Mouse (Mus musculus) left cerebral cortex, adult 18-20 months (tissue): ENCODE results near the gene Zfp428. TPM values are rescaled to one million over a fixed set of nuclear protein-coding genes. Genes with fewer than 3 reads are reported as not detected.
"Not testable (repeated sequence)": the region's sequence is repeated elsewhere in the genome, so short reads cannot be mapped to it uniquely, and the experiment has no call there.

Experiments
- DNase-seq, 2 experiments: peaks; one replicate each; pipeline ENCODE4 v3.0.0; 2021 to 2022; ENCODE audit warnings: low spot score in 2 of 2, mixed read lengths in 1 of 2
- total RNA-seq, 2 experiments: library from RNA; stranded (reverse); gene quantifications; 2 replicates each; pipeline ENCODE4 v1.2.3; 2021

The Zfp428 gene
- total RNA-seq, 2 experiments from 2014 or later, result 47.7 to 49.3 TPM

DNA sequence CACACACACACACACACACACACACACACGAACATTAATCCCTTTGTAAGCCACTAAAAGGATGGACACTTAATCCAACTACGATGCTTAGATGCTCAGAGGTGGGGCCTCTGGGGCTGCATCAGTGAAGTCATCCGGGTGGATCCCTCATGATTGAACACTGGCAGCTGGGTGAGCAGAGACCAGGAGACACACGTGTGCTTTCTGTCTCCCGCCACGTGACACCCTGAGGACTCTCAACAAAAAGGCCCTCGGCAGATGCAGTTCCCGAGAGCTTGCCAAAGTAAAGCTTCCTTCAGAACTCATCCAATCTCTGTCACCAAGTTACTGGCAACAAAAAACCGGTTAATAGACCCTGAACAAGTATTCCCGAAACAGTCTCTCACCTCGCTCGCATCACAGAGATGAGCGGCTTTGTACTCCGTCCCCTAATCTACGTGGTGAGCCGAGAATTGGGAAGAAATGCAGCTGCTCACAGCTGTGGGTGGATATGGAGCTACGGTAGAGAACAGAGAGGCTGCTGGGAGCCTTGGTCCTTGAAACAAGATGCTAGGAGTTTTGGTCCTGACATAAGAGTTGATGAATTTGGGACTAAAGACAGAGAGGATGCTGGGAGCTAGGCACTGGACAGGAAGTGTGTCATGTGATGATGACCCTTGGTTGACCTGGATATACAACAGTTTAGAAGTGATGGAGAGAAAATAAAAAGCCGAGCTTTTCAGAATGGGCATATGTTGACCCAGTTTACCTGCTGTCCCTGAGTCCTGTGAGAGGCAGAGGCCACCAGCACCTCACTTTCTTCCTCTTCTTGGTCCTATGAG is 26.5 kb upstream of the Zfp428 start:
- peak in 1 of 2 experiments; percentile 40 for DNase-seq

DNA sequence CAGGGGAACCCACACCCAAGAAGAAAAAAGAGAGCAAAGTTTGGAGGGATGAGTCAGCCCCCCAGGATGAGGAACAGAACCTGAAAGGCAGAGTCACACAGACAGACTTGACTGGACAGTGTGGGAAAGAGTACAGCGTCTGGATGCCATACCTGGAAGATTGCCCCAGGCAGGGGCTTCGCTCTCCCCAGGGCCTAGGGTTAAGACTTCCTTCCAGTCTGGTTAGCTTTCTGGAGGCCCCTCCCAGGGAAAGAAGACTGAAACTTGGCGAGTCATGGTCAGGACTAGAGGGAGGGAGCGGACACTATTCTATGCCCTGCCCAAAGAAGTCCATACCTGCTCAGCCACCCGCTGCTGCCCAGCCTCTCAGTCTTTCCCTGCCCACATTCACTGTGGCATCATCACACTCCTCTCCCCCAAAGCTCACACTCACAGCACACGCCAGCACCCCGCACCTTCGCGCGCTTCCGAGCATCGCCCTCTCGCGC is 25.8 kb upstream of the Zfp428 start:
- DNase-seq, result no peak

DNA sequence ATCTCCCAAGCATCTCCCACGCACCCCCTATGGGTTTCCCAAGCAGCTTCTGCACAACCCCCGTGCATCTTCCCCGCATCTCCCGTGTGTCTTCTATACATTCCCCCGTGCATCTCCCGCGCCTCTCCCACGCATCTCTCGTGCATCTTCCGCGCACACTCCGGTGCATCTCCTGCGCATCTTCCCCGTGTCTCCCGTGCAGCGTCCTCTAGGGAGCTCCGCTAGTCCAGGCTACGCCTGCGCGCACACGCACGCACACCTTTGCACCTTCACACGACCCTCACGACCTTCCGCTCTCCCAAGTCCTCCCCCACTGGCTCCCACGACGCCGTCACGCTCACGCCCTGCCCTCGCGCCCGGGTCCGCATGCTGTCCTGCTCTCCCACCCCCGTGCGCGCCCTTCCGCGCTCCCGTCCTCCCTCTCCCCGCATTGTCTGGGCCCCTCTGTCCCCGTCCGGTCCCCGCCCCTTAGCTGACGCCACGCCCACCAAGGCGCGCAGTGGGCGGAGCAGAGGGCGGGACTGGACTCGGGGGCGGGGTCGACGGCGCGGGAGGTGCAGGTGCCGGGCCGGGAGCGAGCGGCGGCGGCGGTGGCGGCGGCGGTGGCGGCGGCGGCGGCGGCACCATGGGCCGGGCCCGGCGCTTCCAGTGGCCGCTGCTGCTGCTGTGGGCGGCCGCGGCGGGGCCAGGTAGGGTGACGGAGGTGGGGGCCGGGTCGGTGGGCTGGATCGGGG is 25.2 kb upstream of the Zfp428 start, which contains the start of gene Cadm4:
TSS of gene Cadm4 (plus strand) at position 550 of the 734 bp plus-strand sequence.
- DNase-seq, result peak; percentile 90 to 93

DNA sequence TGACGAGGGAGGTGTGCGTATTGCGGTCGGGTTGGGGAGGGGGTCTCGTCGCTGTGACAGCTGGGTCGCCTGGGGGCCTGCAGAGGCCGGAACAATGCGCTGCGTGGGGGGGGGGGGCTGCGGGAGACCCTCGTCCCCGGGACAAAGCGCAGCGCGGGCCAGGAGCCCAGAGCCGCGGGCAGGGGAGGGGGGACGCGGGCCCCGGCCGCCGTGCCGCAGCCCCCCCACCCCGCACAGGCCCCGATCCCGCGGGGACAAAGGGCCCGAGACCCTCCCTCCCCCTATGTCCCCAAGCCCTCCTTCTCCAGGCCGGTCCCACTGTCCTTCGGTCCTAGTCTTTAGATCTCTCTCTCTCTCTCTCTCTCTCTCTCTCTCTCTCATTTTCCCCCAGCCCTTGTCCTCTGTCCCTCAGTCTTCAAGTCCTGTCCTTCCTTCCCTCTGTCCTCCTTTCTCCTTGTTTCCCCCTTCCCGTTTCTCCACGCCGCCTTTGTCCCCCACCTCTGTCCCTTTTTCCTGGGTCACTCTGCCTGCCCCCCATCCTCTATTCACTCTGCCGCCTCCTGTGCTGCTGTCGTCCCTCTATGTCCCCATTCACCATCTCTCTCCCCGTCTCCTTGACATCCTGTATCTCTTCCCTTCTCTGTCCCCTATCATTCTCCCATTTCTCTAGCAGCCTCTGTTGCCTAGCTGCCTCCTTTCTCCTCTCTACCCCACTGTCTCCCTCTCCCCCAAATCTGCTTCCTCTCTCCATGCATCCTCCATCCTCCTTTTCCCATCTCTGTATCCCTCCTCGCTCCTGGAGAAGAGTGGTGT is 24.4 kb upstream of the Zfp428 start:
- no peak for DNase-seq

DNA sequence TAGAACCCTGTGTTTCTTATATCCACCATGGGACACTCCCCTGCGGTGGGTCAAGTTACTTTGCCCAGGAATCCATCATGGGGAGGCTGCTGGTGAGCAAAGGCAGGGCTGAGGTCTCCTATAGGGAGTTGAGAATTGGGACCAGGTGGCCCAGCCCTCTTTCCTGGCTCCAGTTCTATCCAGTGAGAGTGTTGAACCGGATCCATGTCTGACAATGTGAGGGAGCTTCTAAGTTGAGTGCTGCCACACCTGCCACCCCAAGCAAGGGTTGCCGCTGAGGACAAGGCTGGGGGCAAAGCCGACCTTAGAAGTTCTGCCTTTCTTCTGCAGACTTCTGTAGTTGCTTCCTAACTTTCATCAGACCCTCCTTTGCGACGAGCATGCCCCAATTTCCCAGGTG is 23.5 kb upstream of the Zfp428 start:
- not testable (repeated sequence) for DNase-seq

DNA sequence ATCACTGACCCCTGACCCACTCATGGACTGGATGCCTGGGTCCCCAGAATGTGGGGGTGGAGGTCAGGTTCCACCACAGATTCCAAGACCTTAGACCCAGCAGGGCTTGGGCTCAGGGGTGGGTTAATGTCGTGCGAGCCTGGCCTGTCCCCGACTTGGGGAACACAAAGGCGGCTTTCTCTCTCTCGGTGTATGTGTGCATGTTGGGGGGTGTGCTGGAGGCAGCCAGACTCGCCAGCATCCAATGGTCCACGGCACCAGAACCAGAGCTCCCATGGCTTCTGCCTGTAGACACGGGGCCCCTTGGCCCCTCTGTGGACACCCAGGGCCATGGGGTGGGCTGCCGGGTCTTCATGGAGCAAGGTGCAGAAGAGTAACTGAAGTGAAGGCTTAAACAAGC is 21.3 kb upstream of the Zfp428 start:
- no peak for DNase-seq

DNA sequence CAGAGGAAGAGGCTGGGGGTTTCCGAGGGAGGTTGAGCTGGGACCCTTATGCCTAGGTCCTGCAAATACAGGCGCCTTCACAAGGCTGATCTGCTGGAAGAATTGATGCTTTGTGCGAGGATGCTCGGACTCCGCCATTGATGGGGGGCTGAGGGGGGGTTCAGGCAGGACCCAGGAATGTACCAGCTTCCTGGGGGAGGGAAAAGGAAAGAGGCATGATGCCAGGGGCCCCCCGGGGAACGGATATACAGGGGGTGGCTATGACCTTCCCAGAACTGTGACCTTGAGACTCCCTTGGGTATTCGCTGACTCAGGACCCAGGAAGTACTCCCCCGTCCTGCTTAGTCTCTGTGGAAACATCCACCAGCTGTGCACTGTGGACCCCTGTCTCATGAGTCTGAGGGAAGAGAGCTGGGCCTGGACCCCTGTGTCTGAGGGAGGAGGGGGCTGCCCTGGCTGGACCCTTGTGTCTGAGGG is 20.1 kb upstream of the Zfp428 start:
- no peak for DNase-seq

DNA sequence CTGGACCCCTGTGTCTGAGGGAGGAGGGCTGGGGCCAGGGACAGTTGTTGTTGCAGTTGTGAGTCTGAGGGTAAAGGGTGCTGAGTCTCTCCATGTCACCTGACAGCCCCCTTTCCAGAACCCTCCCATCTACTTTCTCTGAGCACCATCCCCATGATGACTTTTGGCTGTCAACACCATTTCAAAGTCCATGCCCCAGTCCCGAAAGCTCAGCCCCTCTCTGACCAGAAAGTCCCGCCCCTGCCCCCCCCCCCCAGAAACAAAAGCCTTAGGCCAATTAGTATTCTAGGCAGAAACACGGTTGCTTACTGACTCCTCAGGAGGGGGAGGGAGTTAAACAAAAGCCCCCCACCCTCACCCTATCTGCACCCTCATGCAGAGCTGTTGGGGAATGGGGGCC is 19.4 kb upstream of the Zfp428 start:
- no peak for DNase-seq

DNA sequence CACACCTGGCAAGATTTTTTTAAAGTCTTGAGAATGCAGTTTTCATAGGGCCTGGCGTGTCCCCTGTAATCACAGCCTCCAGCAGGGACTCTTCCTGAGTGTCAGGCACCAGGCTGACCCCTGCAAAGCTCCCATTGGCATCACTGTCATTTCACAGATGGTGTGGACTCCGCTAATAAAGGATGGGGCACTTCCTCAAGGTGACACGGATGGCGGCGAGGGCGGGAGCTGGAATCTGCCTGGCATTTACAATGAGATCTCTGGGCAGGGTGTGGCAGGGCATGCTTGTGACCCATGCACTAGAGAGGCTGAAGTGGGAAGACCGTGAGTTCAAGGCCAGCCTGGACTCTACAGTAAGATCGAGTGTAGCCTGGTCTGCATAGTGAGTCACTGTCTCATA is 18.5 kb upstream of the Zfp428 start:
- DNase-seq, result peak in 1 of 2 experiments; percentile 3

DNA sequence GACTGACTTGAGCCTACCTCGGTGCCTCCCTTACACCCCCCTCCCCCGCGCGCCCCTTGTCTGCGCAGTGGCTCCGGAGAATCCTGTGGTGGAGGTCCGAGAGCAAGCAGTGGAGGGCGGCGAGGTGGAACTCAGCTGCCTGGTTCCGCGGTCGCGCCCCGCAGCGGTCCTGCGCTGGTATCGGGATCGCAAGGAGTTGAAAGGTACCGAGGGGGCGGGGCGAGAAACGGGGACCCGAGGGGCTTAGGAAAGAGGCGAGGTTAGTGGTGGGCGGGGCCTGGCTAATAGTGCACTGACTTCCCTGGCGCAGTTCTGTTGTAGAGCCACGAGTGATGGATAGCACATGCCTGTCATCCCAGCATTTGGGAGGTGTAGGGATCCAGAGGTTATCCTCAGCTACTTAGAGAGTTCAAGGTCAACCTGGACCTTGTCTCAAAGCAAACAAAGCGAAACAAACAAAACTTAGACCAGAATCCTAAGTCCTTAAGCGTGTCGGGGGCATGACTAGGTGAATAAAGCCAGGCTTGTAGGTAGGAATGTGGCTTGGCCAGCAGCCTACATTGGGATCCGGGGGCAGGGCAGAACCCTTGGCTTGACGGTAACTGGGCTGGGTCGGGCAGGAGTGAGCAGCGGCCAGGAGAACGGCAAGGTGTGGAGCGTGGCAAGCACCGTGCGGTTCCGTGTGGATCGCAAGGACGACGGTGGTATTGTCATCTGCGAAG is 6.8 kb upstream of the Zfp428 start:
- DNase-seq, result no peak

DNA sequence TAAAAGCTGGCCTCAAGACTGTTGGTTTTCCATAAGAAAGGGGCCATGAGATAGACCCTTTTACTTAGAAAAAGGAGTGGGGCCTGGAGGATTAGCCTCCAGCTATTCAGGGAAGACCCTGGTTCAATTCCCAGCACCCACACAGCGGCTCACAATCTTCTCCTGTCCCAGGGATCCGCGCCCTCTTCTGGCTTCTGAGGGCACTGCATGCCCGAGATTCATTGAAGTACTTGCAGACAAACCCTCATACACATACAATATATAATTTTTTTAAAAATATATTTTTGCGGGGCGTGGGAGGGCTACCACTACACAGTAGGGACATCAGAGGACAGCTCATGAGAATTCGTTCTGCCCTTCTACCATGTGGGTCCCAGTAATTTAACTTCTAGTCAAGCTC is 5.9 kb upstream of the Zfp428 start:
- peak in 1 of 2 experiments; percentile 52 for DNase-seq

DNA sequence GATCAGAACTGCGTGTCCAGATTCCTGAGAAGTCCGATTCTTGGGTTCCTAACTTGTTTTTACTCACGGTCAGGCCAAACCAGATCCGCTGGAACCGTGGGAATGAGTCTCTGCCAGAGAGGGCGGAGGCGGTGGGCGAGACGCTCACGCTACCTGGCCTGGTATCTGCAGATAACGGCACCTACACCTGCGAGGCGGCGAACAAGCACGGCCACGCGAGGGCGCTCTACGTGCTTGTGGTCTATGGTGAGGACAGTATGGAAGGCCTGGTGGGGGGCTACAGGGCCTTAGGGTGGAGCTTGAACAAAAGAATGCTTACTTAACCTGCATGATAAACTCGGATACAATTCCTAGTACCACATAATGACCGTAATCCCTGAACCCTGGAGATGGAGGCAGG is 5.3 kb upstream of the Zfp428 start:
- DNase-seq, result peak in 1 of 2 experiments; percentile 50

DNA sequence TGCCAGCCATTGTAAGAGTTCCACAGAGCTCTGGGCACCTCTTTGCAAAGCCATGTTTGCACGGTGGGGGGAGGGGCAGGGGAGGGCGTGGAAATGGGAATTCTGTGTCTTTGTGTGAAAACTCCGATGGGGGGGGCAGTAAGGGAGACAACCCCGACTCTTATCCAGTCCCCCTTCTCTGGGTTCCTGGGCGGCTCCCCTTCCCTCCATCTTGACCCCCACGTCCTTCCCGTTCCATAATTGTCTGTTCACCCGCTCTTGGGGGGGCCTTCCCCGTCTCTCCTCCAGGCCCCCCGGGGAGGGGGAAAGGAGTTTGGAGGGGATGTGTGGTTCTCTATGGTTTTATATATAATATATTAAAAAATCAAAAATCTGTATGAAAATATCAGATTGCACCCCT is 2.8 kb upstream of the Zfp428 start:
- no peak for DNase-seq

DNA sequence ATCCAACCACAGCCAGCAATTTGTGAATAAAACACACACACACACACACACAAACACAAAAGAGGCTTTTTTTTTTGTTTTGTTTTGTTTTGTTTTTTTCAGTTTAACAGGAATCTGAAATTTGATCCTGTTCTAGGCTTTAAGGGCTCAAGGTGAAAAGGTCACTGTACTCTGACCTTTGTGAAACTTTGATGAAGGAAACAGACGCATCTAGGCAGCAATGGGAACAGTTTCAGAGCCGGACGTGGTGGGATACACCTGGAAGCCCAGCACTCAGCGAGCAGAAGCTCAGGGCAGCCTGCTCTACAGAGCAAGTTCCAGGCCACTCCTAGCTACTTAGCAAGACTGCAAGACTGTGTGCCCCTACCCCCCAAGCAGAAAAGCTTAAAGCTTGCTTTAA is 1.9 kb upstream of the Zfp428 start:
- no peak for DNase-seq

DNA sequence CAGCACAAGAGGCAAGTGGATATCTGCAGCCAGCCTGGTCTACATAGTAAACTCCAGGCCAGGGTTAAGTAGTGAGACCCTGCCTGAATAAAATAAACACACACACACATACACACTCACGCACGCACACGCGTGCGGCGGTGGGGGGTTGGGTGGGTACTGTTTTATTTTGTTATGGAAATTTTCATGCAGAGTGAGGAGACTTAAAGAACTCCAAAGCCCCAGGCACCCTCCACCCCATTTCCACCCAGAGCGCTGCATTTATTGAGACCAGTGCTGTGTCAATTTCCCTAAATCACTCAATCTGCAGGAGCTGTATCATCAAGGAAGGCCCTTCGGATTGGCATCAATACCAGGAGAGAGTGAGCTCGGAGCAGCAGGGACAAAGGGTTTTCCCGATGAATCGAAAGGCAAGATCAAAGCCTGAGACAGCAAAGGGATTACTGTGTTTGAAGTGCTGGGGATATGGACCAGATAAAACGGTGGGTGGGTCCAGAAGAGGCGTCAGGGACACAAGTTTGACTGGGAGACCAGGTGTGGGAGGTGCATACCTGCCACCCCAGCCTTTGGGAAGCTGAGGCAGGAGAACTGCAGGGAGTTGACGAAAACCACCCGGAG is 1.2 kb upstream of the Zfp428 start:
- DNase-seq, result no peak

DNA sequence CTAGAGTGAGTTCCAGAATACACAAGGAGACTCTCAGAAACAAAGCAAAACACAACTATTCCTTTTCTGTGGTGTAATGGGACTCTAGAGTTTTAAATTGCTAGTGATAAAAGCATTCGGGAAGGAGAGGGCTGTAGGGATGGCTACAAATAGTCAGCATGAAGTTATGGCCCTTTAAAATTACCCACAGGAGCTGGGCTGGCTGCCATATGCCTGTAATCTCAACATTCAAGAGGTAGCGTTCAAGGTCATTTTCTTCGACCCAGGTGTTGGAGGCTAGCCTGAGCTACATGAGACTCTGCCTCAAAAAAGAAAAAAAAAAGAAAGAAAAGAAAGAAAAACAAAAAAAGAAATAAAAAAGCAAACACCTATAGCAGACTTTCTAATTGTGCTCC is 744 bp upstream of the Zfp428 start:
- DNase-seq, result no peak

DNA sequence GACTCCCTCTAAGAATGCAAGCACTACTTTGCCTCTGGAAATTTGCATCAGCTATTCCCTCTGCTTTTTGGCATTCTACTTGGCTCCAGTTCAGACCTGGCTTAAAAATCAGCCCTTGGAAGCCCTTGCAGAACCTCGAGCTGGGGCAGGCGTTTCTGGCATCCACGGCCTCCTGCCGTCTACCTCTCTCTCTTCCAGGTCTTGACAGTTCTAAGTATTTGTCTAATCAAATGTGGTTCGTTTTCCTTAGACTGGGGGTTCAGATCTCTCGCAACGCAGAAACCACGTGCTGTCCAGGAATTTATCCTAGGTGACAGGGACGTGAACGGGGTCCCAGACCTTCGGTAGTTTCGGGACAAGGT is 349 bp upstream of the Zfp428 start:
- peak in 1 of 2 experiments; percentile 59 for DNase-seq

DNA sequence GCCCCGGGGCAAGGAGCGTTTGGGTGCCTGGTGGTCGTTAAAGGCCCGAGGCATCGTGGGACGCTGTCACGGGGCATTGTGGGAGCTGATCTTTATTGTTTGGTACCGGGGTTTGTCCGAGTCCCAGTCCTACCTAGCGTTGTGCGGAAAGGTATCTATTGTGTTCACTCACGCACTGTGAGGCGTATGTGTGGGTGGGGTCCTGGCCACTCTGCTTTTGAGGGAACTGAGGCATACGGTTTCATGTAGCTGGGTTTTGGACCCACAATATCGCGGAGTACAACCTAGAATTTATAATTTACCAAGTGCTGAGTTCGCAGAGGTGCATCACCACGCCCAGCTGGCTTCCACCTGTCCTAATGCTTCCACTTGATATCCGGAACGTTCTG is 914 bp downstream of the Zfp428 start:
- DNase-seq, result no peak

DNA sequence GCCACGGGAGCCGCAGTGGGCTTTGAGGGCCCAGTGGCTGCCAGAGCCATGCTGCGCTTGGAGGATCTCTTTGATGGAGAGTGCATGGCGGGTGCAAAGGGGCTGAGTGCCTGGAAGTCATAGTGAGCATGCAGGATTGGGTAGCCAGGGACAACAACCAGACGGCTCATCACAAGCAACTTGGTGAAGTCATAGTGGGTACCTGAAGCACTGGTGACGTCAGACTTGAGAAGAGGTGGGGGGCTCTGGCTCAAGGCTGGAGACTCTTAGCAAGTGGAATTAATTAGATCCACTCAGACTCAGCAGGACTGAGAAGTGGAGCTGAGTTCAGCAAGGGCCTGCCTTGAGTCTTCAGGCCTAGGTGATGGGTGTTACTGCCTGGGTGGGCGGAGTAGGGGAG is 5.5 kb downstream of the Zfp428 start, which contains the start of gene AC161166.1:
TSS of gene AC161166.1 (minus strand) at position 101 of the 400 bp plus-strand sequence.
- no peak for DNase-seq

DNA sequence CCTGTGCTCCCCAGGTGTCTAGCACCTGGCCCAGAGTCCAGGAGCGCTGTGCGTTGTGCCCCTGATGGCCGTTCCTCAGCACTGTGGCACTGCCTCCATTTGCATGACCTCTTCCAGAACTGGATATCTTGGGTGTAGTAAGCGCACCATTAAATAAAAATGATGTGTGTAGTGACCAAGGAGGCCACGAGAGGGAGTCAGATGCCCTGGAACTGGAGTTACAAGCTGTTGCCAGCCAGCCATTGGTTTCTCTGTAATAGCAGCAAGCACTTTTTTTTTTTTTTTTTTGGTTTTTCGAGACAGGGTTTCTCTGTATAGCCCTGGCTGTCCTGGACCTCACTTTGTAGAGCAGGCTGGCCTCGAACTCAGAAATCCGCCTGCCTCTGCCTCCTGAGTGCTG is 9.5 kb downstream of the Zfp428 start:
- peak in 1 of 2 experiments; percentile 48 for DNase-seq
